Mouse (Mus musculus): ENCODE data around the gene Clcnkb. TPM values are rescaled to one million over a fixed set of nuclear protein-coding genes. Genes with fewer than 3 reads are reported as not detected.

Clcnkb gene
- total RNA-seq, 2 experiments from 2014 or later: not detected

DNA sequence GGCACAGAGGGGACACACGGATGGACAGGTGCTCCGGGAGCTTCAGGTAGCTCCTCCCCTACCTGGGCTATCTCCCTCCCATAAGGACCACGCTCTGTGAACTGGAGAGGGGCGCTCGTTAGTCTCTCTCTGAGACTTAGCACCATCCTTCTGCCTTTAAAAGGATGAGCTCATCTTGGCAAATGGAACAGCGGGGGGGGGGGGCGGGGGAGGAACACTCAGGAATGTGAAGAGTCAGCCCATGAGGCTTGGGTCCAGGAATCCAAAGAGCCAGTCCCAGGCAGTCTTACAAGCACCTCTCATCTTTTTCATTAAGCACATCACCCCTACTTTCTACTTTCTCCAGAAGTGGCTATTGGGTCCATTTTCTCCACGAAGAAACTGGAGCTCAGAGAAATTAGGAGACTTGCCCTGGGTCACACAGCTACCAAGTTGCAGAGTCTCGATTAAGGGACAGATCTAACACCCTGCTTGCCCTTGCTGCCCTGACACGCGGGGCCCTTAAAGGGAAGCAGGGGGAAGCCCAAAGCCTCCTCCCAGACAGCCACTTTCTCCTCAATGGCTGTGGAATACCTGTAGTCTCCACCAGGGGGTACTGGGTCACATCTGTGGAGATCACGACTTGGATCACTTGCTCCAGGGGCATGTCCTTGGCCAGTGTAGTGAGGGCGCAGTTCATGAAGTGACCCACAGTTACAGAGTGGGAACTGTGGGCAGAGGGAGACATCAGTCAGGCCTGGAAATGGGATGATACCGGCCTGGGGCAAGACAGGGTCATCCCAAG lies 9.1 kb downstream of the Clcnkb start:
- no peak for DNase-seq (ENCODE audit: low spot score in 2 of 2)

DNA sequence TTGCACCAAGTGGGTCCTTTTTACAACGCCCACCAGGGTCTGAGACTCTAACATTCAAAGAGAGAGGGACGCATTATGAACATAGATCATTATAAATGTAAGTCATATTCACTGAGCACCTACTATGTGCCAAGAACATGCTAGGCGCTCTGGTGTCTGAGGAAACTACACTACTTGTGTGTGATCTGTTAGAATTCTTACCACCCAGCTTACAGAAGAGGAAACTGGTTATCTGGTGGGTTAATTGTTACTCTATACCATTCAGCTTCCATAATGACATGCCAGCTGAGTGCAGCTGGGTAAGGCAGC lies 10.5 kb downstream of the Clcnkb start:
- DNase-seq (ENCODE audit: low spot score in 2 of 2): no peak

DNA sequence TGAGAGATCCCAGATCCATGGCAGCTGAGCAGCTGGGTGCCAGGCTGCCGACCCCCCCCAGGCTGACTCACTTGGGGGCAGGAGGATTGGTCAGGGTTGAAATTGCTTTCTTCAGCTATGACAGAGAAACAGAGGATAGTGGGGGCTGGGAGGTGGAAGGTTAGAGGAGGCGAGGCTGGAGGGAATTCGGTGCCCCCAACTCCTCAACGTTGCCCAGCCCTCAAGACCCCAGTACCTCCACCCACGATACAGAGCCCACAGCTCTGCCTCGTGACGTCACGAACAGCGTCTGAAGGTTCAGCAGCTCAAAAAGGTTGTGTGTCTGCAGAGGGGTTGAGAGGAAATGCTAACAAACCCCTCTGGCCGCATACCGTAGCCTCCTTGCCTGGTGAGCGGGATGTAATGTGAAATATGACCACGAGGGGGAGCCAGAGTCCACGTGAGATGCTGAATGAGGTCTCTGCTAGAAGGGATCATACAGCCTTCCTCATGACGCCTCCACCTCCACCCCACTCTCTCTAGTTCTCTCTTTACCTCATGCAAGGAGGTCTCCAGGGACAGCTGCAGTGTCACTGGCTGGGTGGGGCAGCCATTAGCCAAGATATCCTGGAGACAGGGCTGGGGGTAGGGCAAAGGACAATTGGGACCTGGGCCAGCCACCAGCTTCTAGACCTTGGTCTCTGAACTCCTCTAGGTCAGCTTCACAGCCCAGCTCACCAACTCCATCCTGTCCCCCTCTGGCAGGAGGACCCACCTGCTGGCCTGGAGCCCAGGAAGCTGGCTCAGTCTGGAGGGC lies 11.1 kb downstream of the Clcnkb start:
- peak; percentile 91 to 94 for DNase-seq (ENCODE audit: low spot score in 2 of 2)

DNA sequence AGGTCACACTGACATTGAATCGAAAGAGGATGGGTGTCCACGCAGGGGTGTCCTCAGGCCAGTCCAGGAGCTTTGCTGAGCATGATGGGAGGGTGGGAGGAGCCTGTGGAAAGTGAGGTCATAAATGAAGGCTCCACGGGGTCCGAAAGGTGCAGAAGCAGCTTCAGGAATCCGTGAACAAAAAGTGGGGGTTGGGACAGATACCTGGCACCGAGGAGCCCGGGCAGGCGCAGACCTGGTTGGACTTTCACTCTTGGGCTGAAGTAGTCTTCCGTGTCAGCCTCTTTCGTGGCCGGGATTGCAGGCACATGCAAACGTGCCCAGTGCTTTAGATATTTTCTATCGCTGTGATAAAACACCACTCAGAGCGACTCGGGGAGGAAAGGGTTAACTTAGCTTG lies 15.6 kb downstream of the Clcnkb start:
- DNase-seq (ENCODE audit: low spot score in 2 of 2): no peak

DNA sequence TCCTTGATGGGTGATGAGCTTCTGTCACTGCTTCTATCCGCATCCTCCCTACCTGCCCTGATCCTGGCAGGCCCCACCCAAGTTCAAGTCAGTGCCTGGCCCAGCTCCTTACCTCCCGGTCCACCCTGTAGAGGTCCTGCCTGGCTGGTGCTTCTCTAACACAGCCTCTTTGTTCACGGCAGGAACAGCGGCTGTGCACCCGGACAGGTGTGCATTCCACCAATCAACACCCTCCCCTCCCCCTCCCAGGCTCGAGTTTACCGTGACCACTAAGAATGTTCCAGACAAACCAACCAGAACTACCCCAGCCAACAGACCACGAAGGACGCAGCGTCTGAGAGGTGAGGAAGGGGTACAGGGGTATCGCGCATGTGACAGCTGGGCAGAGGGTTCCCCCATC lies 17.3 kb downstream of the Clcnkb start, which contains the start of gene Clcnka:
Gene Clcnka (minus strand): TSS at position 180 of the 400 bp plus-strand sequence.
- no peak for DNase-seq (ENCODE audit: low spot score in 2 of 2)

DNA sequence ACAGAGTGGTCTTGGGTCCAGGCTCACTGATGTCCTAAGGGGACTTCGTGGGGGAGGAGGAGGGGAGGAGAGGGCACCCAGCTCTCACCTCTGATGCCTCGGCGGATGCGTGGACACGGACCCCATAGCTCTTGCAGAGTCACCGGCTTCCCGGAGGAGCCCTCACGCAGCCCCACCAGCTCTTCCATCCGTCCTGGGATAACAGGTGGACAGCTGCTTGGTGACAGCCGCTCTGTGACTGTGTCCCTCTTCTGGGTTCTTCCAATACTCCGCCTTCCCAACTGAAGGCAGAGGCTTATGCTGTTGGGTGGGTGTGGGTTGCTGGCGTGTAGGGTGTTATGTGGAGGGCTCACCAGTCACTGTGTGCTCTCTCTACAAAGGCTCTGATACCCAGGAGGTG lies 18.0 kb downstream of the Clcnkb start:
- no peak for DNase-seq (ENCODE audit: low spot score in 2 of 2)

DNA sequence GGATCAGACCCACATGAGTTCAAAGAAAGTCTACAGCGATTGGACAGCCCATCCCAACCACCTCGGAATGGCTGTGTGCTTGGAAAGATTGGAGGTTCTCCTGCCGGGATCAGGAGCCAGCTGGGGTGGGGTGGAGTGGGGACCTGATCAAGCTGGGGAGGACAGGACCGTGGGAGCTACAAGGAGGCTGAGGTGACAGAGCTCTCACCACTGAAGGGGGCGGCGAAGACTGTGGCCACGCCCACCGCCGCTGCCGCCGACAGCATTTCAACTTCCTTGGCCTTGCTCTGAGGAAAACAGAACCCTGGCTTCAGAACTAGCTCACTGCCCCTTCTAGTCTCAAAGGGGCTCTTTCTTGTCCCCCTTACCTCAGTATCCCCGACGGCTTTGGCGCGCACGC lies 21.1 kb downstream of the Clcnkb start:
- DNase-seq (ENCODE audit: low spot score in 2 of 2): no peak

DNA sequence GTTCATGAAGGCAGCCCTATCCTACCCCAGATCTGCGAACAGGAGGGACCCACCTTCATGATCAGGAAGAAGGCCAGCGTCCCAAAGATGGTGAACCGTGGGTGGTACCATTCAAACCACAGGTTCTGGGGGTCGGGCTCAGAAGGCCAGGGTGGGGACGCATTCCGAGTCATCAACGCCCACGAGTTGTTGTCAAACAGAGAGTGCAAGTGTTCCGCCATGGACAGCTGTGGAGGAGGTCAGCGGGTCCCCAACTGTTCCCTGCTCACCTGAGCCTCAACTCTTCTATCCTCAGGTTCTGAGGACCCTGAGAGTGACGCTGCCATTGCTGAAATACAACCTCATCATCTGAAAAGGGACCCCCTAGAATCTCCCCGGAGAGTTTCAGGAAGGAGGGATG lies 24.5 kb downstream of the Clcnkb start:
- no peak for DNase-seq (ENCODE audit: low spot score in 2 of 2)

DNA sequence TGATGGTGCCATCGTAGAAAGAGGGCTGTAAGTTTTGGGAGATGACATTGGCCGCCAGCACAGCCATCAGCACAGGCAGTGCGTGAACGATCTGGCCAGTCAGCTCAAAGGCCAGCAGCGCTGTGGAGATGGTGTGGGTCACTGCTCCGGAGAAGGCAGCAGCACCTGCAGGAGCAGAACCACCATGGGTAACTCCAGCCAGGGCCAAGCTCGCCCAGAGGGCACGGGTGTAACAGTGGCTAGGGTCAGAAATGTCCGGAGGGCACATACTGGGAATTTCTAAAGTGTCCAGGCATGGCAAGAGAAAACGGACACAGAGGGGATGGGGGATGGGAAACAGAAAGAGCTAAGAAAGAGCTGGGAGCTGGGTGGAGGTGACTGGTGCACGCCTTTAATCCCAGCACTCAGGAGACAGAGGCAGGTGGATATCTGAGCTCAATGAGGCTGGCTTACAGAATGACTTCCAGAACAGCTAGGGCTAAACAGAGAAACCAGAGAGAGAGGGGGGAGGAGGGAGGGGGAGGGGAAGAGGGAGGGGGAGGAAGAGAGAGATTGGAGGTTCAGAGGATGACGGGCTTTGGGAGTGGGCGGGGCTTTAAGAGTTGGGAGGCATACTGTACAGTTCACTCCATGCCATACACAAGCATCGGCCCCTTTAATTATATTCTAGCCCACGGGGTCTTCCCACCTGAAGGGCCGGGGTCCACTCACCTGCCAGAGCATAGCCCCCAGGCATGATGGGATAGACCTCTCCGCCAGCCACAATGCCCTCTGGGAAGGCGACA lies 26.3 kb downstream of the Clcnkb start:
- DNase-seq (ENCODE audit: low spot score in 2 of 2): no peak

DNA sequence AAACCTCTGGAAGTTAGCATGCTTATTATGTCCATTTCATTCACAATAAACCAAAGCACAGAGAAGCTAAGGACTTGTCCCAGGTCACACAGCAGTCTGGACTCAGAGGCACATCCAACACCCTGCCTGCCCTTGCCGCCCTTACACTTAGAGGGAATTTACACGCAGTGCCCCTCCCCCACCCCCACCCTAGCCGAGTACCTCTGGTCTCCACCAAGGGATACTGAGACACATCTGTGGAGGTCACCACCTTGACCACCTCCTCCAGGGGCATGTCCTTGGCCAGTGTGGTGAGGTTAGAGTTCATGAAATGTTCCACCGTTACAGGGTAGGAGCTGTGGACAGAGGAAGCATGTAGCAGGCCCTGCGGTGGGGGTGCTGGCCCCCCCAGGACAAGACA lies 27.9 kb downstream of the Clcnkb start:
- DNase-seq (ENCODE audit: low spot score in 2 of 2): no peak

DNA sequence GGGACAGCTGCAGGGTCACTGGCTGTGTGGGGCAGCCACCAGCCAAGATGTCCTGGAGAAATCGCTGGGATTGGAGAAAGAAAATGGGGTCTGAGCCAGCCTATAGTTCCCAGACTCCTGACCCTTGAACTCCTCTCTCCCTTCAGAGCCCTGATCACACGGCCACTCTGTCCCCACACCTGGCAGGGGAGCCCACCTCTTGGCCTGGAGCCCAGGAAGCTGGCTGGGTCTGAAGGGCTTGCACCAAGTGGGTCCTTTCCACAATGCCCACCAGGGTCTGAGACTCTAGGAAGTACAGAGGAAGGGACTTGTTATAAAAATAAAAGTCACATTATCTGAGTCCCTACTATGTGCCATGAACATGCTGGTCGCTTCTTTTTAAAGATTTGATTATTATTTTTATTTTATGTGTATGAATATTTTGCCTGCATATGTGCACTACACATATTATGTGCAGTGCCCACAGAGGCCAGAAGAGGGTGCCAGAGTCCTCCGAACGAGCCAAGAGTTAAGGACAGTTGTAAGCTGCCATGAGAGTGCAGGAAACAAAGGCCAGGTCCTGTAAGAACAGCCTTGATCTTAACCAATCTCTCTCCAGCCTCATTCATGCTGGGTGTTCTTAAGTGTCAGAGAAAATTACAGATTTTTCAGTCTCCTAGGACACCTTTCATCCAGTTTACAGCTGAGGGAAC lies 28.6 kb downstream of the Clcnkb start:
- DNase-seq (ENCODE audit: low spot score in 2 of 2): peak; percentile 80 to 84

DNA sequence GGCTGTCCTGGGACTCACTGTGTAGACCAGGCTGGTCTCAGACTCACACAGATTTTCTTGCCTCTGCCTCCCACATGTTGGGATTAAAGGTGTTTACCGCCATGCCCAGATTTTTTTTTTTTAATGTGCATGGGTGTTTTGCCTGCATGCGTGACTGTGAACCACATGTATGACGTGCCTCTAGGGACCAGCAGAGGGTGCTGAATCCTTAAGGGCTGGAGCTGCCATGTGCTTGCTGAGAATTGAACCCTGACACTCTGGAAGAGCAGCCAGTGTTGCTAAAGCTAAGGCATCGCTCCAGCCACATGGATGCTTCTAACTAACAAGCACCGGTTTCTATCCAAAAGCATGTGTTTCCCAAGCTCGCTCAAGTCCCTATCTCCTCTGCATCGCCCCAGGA lies 29.7 kb downstream of the Clcnkb start:
- DNase-seq (ENCODE audit: low spot score in 2 of 2): no peak

DNA sequence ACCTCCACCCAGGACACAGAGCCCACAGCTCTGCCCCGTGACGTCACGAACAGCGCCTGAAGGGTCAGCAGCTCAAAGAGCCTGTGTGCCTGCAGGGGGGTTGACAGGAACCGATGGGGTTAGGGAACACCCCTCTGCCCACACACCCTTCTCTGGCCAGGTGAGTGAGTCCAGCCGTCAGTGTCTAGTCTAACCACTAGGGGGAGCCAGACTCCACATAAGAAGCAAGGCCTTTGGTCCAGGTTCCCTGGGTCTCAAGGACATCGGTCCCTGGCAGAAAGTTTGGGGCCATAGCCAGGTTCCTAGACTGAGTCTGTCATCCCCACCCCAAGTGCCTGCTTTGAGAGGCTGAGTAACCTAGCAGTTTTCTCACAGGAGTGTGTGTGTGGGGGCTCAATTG lies 30.5 kb downstream of the Clcnkb start:
- peak; percentile 33 to 37 for DNase-seq (ENCODE audit: low spot score in 2 of 2)

DNA sequence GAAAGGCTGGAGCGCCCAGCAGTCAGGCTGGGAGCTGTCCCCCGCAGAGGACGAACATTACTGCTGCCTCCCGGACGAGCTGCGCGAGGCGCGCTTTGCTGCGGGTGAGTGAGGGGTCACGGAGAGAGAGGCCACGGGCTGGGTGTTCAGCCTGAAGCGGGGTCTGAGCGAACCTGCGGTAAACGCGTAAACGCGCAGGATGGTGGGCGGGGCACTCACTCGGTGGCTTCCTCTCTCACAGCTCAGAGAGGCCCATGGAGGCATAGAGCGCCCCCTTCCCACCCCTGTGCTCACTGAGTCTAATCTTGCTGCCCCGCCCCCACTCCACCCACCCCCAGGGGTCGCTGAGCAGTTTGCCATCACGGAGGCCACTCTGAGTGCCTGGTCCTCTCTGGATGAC lies 33.4 kb downstream of the Clcnkb start:
- no peak for DNase-seq (ENCODE audit: low spot score in 2 of 2)

DNA sequence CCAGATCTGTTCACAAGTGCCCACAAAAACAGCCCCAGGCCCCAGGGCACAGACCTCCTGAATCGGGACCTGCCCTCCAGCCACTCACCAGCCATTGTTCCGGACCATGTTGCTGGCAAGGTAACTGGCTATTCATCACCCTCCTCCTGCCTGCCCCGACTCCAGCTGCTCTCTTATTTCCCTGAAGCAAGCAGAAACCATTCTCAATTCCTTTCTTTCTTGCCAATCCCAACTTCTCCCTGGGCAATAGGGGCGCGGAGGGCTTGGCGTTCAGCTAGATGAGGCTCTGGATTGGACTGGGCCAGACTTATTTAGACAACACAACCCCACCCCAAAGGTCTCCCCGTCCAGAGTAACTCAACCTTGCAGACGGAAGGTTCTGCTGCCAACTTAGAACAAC lies 36.1 kb downstream of the Clcnkb start:
- DNase-seq (ENCODE audit: low spot score in 2 of 2): no peak

DNA sequence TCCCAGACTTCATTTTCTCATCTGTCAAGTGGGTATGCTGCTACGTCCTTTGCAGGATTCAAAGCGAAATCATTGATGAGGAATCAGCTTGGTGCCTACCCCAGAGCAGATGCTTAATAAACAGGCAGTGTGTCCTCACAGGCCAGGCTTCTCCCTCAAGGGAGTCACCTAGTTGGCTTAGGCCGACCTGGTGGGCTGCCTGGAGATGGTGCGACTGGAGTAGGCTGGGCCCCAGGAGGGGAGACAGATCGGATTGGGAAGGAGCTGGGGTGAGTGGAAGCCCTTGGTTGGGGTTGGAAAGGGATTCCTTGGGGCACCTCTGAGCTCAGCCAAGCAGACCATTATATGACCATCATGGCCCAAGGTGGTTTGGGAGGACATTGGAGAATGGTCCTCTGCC lies 43.4 kb downstream of the Clcnkb start:
- no peak for DNase-seq (ENCODE audit: low spot score in 2 of 2)

DNA sequence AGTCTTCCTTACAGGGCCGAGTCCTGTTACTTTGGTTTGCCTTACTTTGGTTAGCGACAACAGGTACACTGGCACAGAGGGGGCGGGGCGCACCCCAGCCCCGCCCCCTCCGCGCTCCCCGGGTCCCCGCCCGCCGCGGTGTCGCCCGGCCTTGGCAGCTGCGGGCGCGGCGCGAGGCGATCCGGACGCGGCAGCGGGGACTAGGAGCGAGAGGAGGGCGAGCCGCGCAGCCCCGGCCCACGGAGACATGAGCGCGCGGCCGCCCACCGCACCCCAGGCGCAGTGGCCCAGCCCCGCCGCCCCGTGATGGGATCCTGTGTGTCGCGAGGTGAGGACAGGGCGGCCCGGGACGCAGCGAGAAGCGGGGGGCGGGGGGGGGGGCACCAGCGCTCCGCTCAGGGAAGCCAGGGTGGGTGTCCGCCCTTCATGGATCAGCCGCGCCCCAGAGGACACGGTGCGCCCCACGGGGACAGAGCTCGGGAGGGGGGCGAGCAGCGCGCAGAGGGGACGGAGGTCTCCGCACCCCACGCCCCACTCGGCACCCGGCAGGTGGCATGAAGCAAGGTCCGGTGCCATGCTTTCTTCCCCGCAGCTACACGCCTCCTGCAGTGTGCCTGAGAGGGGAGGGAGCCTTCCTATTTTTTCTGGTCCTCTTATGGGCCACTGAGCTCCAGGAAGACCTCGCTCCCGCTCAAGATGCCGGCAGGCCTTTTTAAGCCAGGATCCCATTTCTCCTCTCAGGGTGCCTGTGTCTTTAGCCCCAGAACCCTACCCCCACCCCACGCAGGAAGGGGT lies 47.6 kb downstream of the Clcnkb start, which contains the start of gene Fam131c:
Gene Fam131c (plus strand): TSS at position 224 of the 795 bp plus-strand sequence.
- DNase-seq (ENCODE audit: low spot score in 2 of 2): peak in 1 of 2 experiments; percentile 11

DNA sequence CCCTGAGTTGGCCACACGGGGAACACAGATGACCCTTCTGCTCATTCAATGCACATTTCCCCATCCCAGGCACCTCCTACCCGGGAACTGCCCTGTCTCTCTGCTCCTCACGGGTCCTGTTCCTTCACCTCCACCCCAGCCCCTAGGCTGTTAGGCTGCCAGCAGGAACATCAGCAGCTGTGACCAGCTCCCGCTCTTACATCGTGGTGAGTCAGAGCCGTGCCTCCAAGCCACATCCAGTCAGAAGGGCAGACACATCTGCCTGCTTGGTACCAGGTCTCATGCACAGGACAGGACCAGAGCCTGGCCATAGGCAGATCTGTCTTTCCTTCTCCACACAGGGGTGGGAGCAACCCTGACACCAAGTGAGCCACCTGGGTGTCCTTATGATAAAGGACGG lies 49.9 kb downstream of the Clcnkb start:
- no peak for DNase-seq (ENCODE audit: low spot score in 2 of 2)

DNA sequence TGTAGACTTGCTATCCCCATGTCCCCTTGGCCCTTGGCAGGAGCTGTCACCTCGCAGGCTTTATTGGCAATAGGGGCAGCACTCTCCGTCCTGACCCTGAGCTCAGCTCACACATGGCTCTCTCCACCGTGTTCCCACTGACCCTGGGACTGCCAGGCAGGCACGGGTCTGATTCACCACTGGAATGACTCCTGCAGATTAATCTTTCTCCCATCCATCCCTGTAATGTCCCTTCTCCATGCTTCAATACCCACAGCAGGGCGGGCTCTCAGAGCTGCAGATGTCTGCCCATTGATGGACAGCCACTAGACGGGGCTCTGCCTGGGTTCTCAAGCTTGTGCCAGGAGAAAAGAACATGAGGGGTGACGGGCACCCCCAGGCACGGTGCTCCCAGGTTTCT lies 50.7 kb downstream of the Clcnkb start:
- DNase-seq (ENCODE audit: low spot score in 2 of 2): no peak

DNA sequence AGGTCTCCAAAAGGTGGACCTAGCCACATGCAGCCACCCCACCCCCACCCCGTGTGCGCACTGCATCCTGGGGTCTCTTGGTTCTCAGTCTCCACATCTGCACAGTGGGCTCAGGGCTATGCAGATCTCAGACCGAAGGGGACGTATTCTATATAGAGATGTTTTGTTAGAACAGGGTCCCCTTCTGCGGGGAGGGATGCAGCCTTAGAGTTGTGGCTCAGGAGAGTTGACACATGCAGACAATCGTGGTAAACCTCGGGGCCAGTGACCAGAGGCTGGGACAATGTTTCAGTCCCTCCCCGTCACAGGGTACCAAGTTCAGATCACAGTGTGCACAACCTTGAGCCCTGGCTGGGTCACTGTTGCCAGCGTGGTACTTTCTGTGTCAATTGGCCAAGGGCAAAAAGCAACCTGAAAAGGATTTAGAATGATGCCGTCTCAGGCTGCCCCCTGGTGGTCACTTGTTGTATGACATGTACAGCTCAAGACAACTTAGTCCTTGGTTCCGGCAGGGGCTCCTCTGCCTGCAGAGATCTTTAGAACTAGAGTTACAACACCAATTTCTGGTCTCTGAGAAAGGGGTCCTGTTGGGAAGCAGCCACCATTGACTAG lies 52.8 kb downstream of the Clcnkb start:
- DNase-seq (ENCODE audit: low spot score in 2 of 2): peak; percentile 65 to 80
